Mouse (Mus musculus) hindbrain, embryonic 10.5 days (tissue): Measurements from ENCODE around the gene Lpp. TPM values are rescaled to one million over a fixed set of nuclear protein-coding genes. Genes with fewer than 3 reads are reported as not detected.

Experiments
- DNase-seq: peaks from one replicate; pipeline ENCODE4 v3.0.0-alpha.2; 2017; ENCODE audit warnings: low spot score
- H3K27ac ChIP-seq: fragments of 300-500 bp; sonication (generic); 2 replicates; pipeline ENCODE4 v1.5.1; 2016; ENCODE audit warnings: mild to moderate bottlenecking, moderate library complexity
- H3K27me3 ChIP-seq: fragments of 300-500 bp; sonication (generic); 2 replicates; pipeline ENCODE4 v1.6.1; 2016; ENCODE audit warnings: mild to moderate bottlenecking; ENCODE audit not compliant: poor library complexity, insufficient read depth, severe bottlenecking
- H3K36me3 ChIP-seq: fragments of 300-500 bp; sonication (generic); 2 replicates; pipeline ENCODE4 v1.6.1; 2016; ENCODE audit warnings: mild to moderate bottlenecking, moderate library complexity
- H3K4me1 ChIP-seq: fragments of 300-500 bp; sonication (generic); replicated peaks from 2 replicates; pipeline ENCODE4 v1.6.1; 2016; ENCODE audit warnings: mild to moderate bottlenecking
- H3K4me3 ChIP-seq: fragments of 300-500 bp; sonication (generic); 2 replicates; pipeline ENCODE4 v1.5.1; 2016; ENCODE audit warnings: mild to moderate bottlenecking, moderate library complexity
- H3K9me3 ChIP-seq: fragments of 300-500 bp; sonication (generic); 2 replicates; pipeline ENCODE4 v1.6.1; 2016; ENCODE audit warnings: mild to moderate bottlenecking, moderate library complexity
- WGBS: fragments of 180-500 bp; shearing (Covaris S2); methylation state at CpG from one replicate; pipeline ENCODE4 v1.1.7; 2016; 5-methylcytosine and 5-hydroxymethylcytosine counted together
- polyA plus RNA-seq: library from polyadenylated mRNA; unstranded; fragments of >200 nt; fragmentation: Nextera tagmentation; extraction: Ambion mirVana; gene quantifications from 2 replicates; pipeline ENCODE4 v1.2.1, GENCODE M21; 2016

The Lpp gene
- polyA plus RNA-seq: 26.6 and 28.6 TPM in 2 replicates

- Histone ChIP-seq H3K9me3 (no peaks in the 10 kb centered on the region), H3K27ac (peak within 1 kb of the TSS; percentile 99), H3K4me1 (peaks cover 26% of the 10 kb centered on the region), H3K36me3 (no peaks in the 10 kb centered on the region), H3K4me3 (peak within 1 kb of the TSS; percentile 92), H3K27me3 (no peaks in the 10 kb centered on the region)
- DNase-seq: peak; percentile 89
- WGBS: 2% methylated on average over 42 of the region's 42 CpGs
Measured at GRCm38 (mm10) chr16:24392651-24393555, at the start of gene Lpp. Lpp (plus strand) TSS chr16:24393507.

- 69% methylated on average over 21 of the region's 21 CpGs for WGBS
- H3K4me3 ChIP-seq: no peak overlapping the region
Measured at GRCm38 (mm10) chr16:24347582-24348411, 45.5 kb upstream of the Lpp start.

GRCm38 (mm10) chr16:24350306-24350705 lies 43.0 kb upstream of the Lpp start:
- H3K4me3 ChIP-seq: no peak overlapping the region
- H3K27ac ChIP-seq: no peak overlapping the region
- peaks cover 23% of the 10 kb centered on the region for H3K4me1 ChIP-seq
- WGBS: 86% methylated on average over 6 of the region's 6 CpGs
- H3K36me3 ChIP-seq: no peaks in the 10 kb centered on the region
- H3K9me3 ChIP-seq: peaks cover 5% of the 10 kb centered on the region; the same call in 1 of the 2 replicates
- H3K27me3 ChIP-seq: no peaks in the 10 kb centered on the region
- DNase-seq: no peak

More at GRCm38 (mm10) chr16:24347582-24348411, 45.5 kb upstream of the Lpp start:
- no peak for DNase-seq
- H3K9me3 ChIP-seq: peaks cover 5% of the 10 kb centered on the region; the same call in 1 of the 2 replicates
- H3K27ac ChIP-seq: no peak overlapping the region
- no peaks in the 10 kb centered on the region for H3K36me3 ChIP-seq
- no peaks in the 10 kb centered on the region for H3K27me3 ChIP-seq
- H3K4me1 ChIP-seq: peaks cover 13% of the 10 kb centered on the region; the same call in 1 of the 2 replicates

- H3K27me3 ChIP-seq: no peaks in the 10 kb centered on the region
- H3K4me1 ChIP-seq: peaks cover 23% of the 10 kb centered on the region
- H3K27ac ChIP-seq: no peak overlapping the region
- no peaks in the 10 kb centered on the region for H3K36me3 ChIP-seq
- no peak overlapping the region for H3K4me3 ChIP-seq
- 74% methylated on average over 6 of the region's 6 CpGs for WGBS
- H3K9me3 ChIP-seq: peaks cover 5% of the 10 kb centered on the region; the same call in 1 of the 2 replicates
- no peak for DNase-seq
Measured at GRCm38 (mm10) chr16:24350751-24351150, 42.6 kb upstream of the Lpp start.

- 97% methylated on average over 1 of the region's 1 CpGs for WGBS
- DNase-seq: no peak
Measured at GRCm38 (mm10) chr16:24351811-24352210, 41.5 kb upstream of the Lpp start.

GRCm38 (mm10) chr16:24353816-24354215 lies 39.5 kb upstream of the Lpp start:
- WGBS: 18% methylated on average over 3 of the region's 3 CpGs
- Histone ChIP-seq H3K27me3 (no peaks in the 10 kb centered on the region), H3K4me1 (peaks cover 15% of the 10 kb centered on the region), H3K36me3 (no peaks in the 10 kb centered on the region), H3K27ac (no peak overlapping the region), H3K4me3 (no peak overlapping the region), H3K9me3 (peaks cover 5% of the 10 kb centered on the region; the same call in 1 of the 2 replicates)
- DNase-seq: no peak

More at GRCm38 (mm10) chr16:24351811-24352210, 41.5 kb upstream of the Lpp start:
- no peak overlapping the region for H3K27ac ChIP-seq
- peaks cover 23% of the 10 kb centered on the region for H3K4me1 ChIP-seq
- H3K9me3 ChIP-seq: peaks cover 5% of the 10 kb centered on the region; the same call in 1 of the 2 replicates
- H3K4me3 ChIP-seq: no peak overlapping the region
- H3K27me3 ChIP-seq: no peaks in the 10 kb centered on the region
- H3K36me3 ChIP-seq: no peaks in the 10 kb centered on the region

GRCm38 (mm10) chr16:24361667-24362066 lies 31.6 kb upstream of the Lpp start:
- H3K36me3 ChIP-seq: no peaks in the 10 kb centered on the region
- H3K9me3 ChIP-seq: no peaks in the 10 kb centered on the region
- no peak for DNase-seq
- H3K27ac ChIP-seq: no peak overlapping the region
- H3K4me1 ChIP-seq: no peaks in the 10 kb centered on the region
- H3K27me3 ChIP-seq: peaks cover 32% of the 10 kb centered on the region
- no peak overlapping the region for H3K4me3 ChIP-seq
- 98% methylated on average over 1 of the region's 1 CpGs for WGBS

- DNase-seq: no peak
- Histone ChIP-seq H3K27me3 (peaks cover 49% of the 10 kb centered on the region), H3K9me3 (no peaks in the 10 kb centered on the region), H3K4me1 (no peaks in the 10 kb centered on the region), H3K4me3 (no peak overlapping the region), H3K27ac (no peak overlapping the region), H3K36me3 (no peaks in the 10 kb centered on the region)
- 92% methylated on average over 7 of the region's 7 CpGs for WGBS
Measured at GRCm38 (mm10) chr16:24364030-24364687, 29.1 kb upstream of the Lpp start.

GRCm38 (mm10) chr16:24365900-24366299 lies 27.4 kb upstream of the Lpp start:
- H3K9me3 ChIP-seq: no peaks in the 10 kb centered on the region
- no peak overlapping the region for H3K4me3 ChIP-seq
- H3K27ac ChIP-seq: no peak overlapping the region
- WGBS: 78% methylated on average over 4 of the region's 4 CpGs
- H3K4me1 ChIP-seq: no peaks in the 10 kb centered on the region
- peaks cover 56% of the 10 kb centered on the region for H3K27me3 ChIP-seq
- H3K36me3 ChIP-seq: no peaks in the 10 kb centered on the region
- DNase-seq: no peak

GRCm38 (mm10) chr16:24367071-24367470 lies 26.2 kb upstream of the Lpp start:
- 75% methylated on average over 6 of the region's 6 CpGs for WGBS
- Histone ChIP-seq H3K36me3 (no peaks in the 10 kb centered on the region), H3K4me3 (no peak overlapping the region), H3K27me3 (peaks cover 48% of the 10 kb centered on the region), H3K27ac (no peak overlapping the region), H3K4me1 (no peaks in the 10 kb centered on the region), H3K9me3 (no peaks in the 10 kb centered on the region)
- no peak for DNase-seq

GRCm38 (mm10) chr16:24367506-24367905 lies 25.8 kb upstream of the Lpp start:
- H3K4me3 ChIP-seq: no peak overlapping the region
- H3K36me3 ChIP-seq: no peaks in the 10 kb centered on the region
- DNase-seq: peak; percentile 12
- H3K4me1 ChIP-seq: no peaks in the 10 kb centered on the region
- WGBS: 63% methylated on average over 7 of the region's 7 CpGs
- H3K9me3 ChIP-seq: no peaks in the 10 kb centered on the region
- peaks cover 44% of the 10 kb centered on the region for H3K27me3 ChIP-seq
- H3K27ac ChIP-seq: no peak overlapping the region

- Histone ChIP-seq H3K4me3 (no peak overlapping the region), H3K27ac (no peak overlapping the region), H3K36me3 (no peaks in the 10 kb centered on the region), H3K4me1 (no peaks in the 10 kb centered on the region), H3K9me3 (no peaks in the 10 kb centered on the region), H3K27me3 (no peaks in the 10 kb centered on the region)
- DNase-seq: no peak
Measured at GRCm38 (mm10) chr16:24376478-24376877, 16.8 kb upstream of the Lpp start.
